Mouse (Mus musculus) cerebellum, adult 2 months (tissue): ENCODE results near the gene Efcab8. TPM values are rescaled to one million over a fixed set of nuclear protein-coding genes. Genes with fewer than 3 reads are reported as not detected.

ENCODE experiments used
- DNase-seq, 2 experiments: peaks; one replicate each; pipeline ENCODE4 v3.0.0; 2021
- H3K27ac ChIP-seq: fragments of 200-500 bp; 2 replicates; pipeline ENCODE4 v1.5.1; 2012; ENCODE audit warnings: low read length, control low read depth, inconsistent platforms; ENCODE audit not compliant: insufficient read depth
- H3K27me3 ChIP-seq: fragments of 200-500 bp; 2 replicates; pipeline ENCODE4 v1.6.1; 2012; ENCODE audit warnings: inconsistent platforms, mild to moderate bottlenecking, low read length, moderate library complexity; ENCODE audit not compliant: control insufficient read depth, insufficient read depth
- H3K4me1 ChIP-seq: fragments of 200-500 bp; 2 replicates; pipeline ENCODE4 v1.6.1; 2011; ENCODE audit warnings: low read length; ENCODE audit not compliant: control insufficient read depth, insufficient read depth
- H3K4me3 ChIP-seq: fragments of 200-500 bp; replicated peaks from 2 replicates; pipeline ENCODE3; 2011; ENCODE audit warnings: mild to moderate bottlenecking, low read depth, low read length, control low read depth; ENCODE audit not compliant: insufficient read depth
- CTCF ChIP-seq: fragments of 200-500 bp; IDR thresholded peaks from 2 replicates; pipeline ENCODE4 v1.5.1; 2011; ENCODE audit warnings: low read depth, mild to moderate bottlenecking, control low read depth, low read length, moderate library complexity, borderline replicate concordance; ENCODE audit not compliant: insufficient read depth
- POLR2A ChIP-seq: fragments of 200-500 bp; IDR thresholded peaks from 2 replicates; pipeline ENCODE4 v1.6.1; 2011; ENCODE audit warnings: low read length, control low read depth, borderline replicate concordance; ENCODE audit not compliant: insufficient read depth
- WGBS: fragments of 180-500 bp; shearing (Covaris S2); methylation state at CpG from one replicate; pipeline ENCODE4 v1.1.7; 2018; 5-methylcytosine and 5-hydroxymethylcytosine counted together
- polyA plus RNA-seq: library from polyadenylated mRNA; depleted of rRNA; stranded (reverse); fragments of >200 nt; gene quantifications from 2 replicates; pipeline ENCODE4 v1.2.3, GENCODE M21; 2012

Gene Efcab8
- polyA plus RNA-seq, 1 experiment, result 0.23 TPM

- no peak for TF ChIP-seq POLR2A
- Histone ChIP-seq H3K27me3 (no peaks in the 10 kb centered on the region; the same call in 1 of the 2 replicates), H3K27ac (no peak overlapping the region), H3K4me3 (no peak overlapping the region), H3K4me1 (peaks cover 4% of the 10 kb centered on the region)
- peak; percentile 36 to 43 for DNase-seq
- 33% methylated on average over 8 of the region's 8 CpGs for WGBS
Observed at GRCm38 (mm10) chr2:153842854-153843253, 63.1 kb downstream of the Efcab8 start.

GRCm38 (mm10) chr2:153848389-153848788 lies 68.7 kb downstream of the Efcab8 start:
- WGBS, result 83% methylated on average over 3 of the region's 3 CpGs
- Histone ChIP-seq H3K27ac (no peak overlapping the region), H3K27me3 (no peaks in the 10 kb centered on the region), H3K4me1 (no peaks in the 10 kb centered on the region), H3K4me3 (no peak overlapping the region)
- no peak for DNase-seq
- TF ChIP-seq POLR2A, result no peak
- TF ChIP-seq CTCF, result no peak

- Histone ChIP-seq H3K4me3 (no peak overlapping the region), H3K27ac (no peak overlapping the region), H3K27me3 (no peaks in the 10 kb centered on the region), H3K4me1 (no peaks in the 10 kb centered on the region)
- TF ChIP-seq CTCF (peak; percentile 67), POLR2A (no peak)
- WGBS, result 35% methylated on average over 6 of the region's 6 CpGs
- DNase-seq, result no peak
Observed at GRCm38 (mm10) chr2:153850351-153851029, 70.8 kb downstream of the Efcab8 start.

- no peaks in the 10 kb centered on the region for H3K27me3 ChIP-seq
- H3K27ac ChIP-seq, result no peak overlapping the region
- 16% methylated on average over 4 of the region's 4 CpGs for WGBS
- TF ChIP-seq POLR2A (no peak), CTCF (peak; percentile 67)
- no peaks in the 10 kb centered on the region for H3K4me1 ChIP-seq
- DNase-seq, result peak; percentile 74 to 80
- H3K4me3 ChIP-seq, result no peak overlapping the region
Observed at GRCm38 (mm10) chr2:153851030-153851360, 71.3 kb downstream of the Efcab8 start.

GRCm38 (mm10) chr2:153853544-153853943 lies 73.8 kb downstream of the Efcab8 start:
- TF ChIP-seq CTCF (no peak), POLR2A (no peak)
- Histone ChIP-seq H3K27ac (no peak overlapping the region), H3K4me1 (peaks cover 2% of the 10 kb centered on the region; the same call in 1 of the 2 replicates), H3K4me3 (no peak overlapping the region), H3K27me3 (no peaks in the 10 kb centered on the region)
- no peak for DNase-seq
- WGBS, result 43% methylated on average over 5 of the region's 5 CpGs

- no peaks in the 10 kb centered on the region for H3K27me3 ChIP-seq
- 2% methylated on average over 2 of the region's 2 CpGs for WGBS
- no peak for TF ChIP-seq POLR2A
- TF ChIP-seq CTCF, result no peak
- H3K4me3 ChIP-seq, result no peak overlapping the region
- peaks cover 26% of the 10 kb centered on the region for H3K4me1 ChIP-seq
- H3K27ac ChIP-seq, result no peak overlapping the region
- DNase-seq, result peak; percentile 78 to 88
Observed at GRCm38 (mm10) chr2:153859581-153859980, 79.8 kb downstream of the Efcab8 start.

- Histone ChIP-seq H3K4me1 (peaks cover 26% of the 10 kb centered on the region), H3K27me3 (no peaks in the 10 kb centered on the region), H3K27ac (no peak overlapping the region), H3K4me3 (no peak overlapping the region)
- no peak for DNase-seq
- 94% methylated on average over 11 of the region's 11 CpGs for WGBS
- TF ChIP-seq CTCF (no peak), POLR2A (no peak)
Observed at GRCm38 (mm10) chr2:153860315-153860714, 80.6 kb downstream of the Efcab8 start.

GRCm38 (mm10) chr2:153860715-153861114 lies 81.0 kb downstream of the Efcab8 start:
- Histone ChIP-seq H3K27me3 (no peaks in the 10 kb centered on the region), H3K4me1 (peaks cover 26% of the 10 kb centered on the region), H3K4me3 (no peak overlapping the region), H3K27ac (no peak overlapping the region)
- TF ChIP-seq CTCF, result no peak
- TF ChIP-seq POLR2A, result no peak
- WGBS, result 64% methylated on average over 3 of the region's 3 CpGs
- no peak for DNase-seq
